Mouse (Mus musculus) olfactory bulb, adult 2 months (tissue): ENCODE measurements at regions not wholly inside any gene's neighbourhood (a gene's known extent, or its start where the extent isn't known, plus 50 kb on each side); places are given as distances from the start of the nearest gene placed in this dataset.
"Not testable (repeated sequence)": the region's sequence is repeated elsewhere in the genome, so short reads cannot be mapped to it uniquely, and the experiment has no call there.

ENCODE experiments used
- H3K27ac ChIP-seq: fragments of 200-500 bp; 2 replicates; pipeline ENCODE4 v1.5.1; 2012; ENCODE audit warnings: low read depth, low read length; ENCODE audit not compliant: insufficient read depth
- H3K4me1 ChIP-seq: fragments of 200-500 bp; 2 replicates; pipeline ENCODE4 v1.6.1; 2012; ENCODE audit warnings: low read length; ENCODE audit not compliant: control insufficient read depth, insufficient read depth
- H3K4me3 ChIP-seq: fragments of 200-500 bp; 2 replicates; pipeline ENCODE4 v1.5.1; 2012; ENCODE audit warnings: mild to moderate bottlenecking, low read depth, low read length, moderate library complexity; ENCODE audit not compliant: insufficient read depth
- CTCF ChIP-seq: fragments of 200-500 bp; IDR thresholded peaks from 2 replicates; pipeline ENCODE4 v1.5.1; 2012; ENCODE audit warnings: low read depth, mild to moderate bottlenecking, low read length, moderate library complexity; ENCODE audit not compliant: insufficient read depth
- POLR2A ChIP-seq: fragments of 200-500 bp; IDR thresholded peaks from 2 replicates; pipeline ENCODE4 v1.6.1; 2012; ENCODE audit warnings: mild to moderate bottlenecking, low read depth, low read length, moderate library complexity; ENCODE audit not compliant: insufficient read depth
- WGBS: fragments of 180-500 bp; shearing (Covaris S2); methylation state at CpG from one replicate; pipeline ENCODE4 v1.1.7; 2018; 5-methylcytosine and 5-hydroxymethylcytosine counted together

- 39% methylated on average over 2 of the region's 2 CpGs for WGBS
- Histone ChIP-seq H3K4me1 (no peaks in the 10 kb centered on the region), H3K4me3 (no peak overlapping the region), H3K27ac (no peak overlapping the region)
- TF ChIP-seq POLR2A (no peak), CTCF (no peak)
Observed at GRCm38 (mm10) chr14:104410730-104411129, 57.1 kb downstream of the Pou4f1 start.

- Histone ChIP-seq H3K4me3 (no peak overlapping the region), H3K4me1 (no peaks in the 10 kb centered on the region), H3K27ac (no peak overlapping the region)
- WGBS: 59% methylated on average over 6 of the region's 6 CpGs
- no peak for TF ChIP-seq CTCF
Observed at GRCm38 (mm10) chr14:104410292-104410691, 57.5 kb downstream of the Pou4f1 start.

GRCm38 (mm10) chr14:104406062-104406461 lies 61.7 kb downstream of the Pou4f1 start:
- Histone ChIP-seq H3K27ac (no peak overlapping the region), H3K4me1 (no peaks in the 10 kb centered on the region), H3K4me3 (no peak overlapping the region)
- TF ChIP-seq CTCF: no peak
- TF ChIP-seq POLR2A: no peak
- WGBS: 38% methylated on average over 3 of the region's 3 CpGs

- WGBS: 70% methylated on average over 8 of the region's 8 CpGs
- Histone ChIP-seq H3K27ac (no peak overlapping the region), H3K4me3 (no peak overlapping the region), H3K4me1 (no peaks in the 10 kb centered on the region)
- TF ChIP-seq CTCF (no peak), POLR2A (no peak)
Observed at GRCm38 (mm10) chr14:104389297-104390071, 78.3 kb downstream of the Pou4f1 start.

GRCm38 (mm10) chr14:104388879-104389278 lies 78.9 kb downstream of the Pou4f1 start:
- TF ChIP-seq CTCF (no peak), POLR2A (no peak)
- H3K4me3 ChIP-seq: no peak overlapping the region
- no peaks in the 10 kb centered on the region for H3K4me1 ChIP-seq
- 38% methylated on average over 2 of the region's 2 CpGs for WGBS
- no peak overlapping the region for H3K27ac ChIP-seq

GRCm38 (mm10) chr14:104380986-104381385 lies 86.8 kb downstream of the Pou4f1 start:
- Histone ChIP-seq H3K4me3 (no peak overlapping the region), H3K4me1 (no peaks in the 10 kb centered on the region), H3K27ac (no peak overlapping the region)
- WGBS: 52% methylated on average over 5 of the region's 5 CpGs
- TF ChIP-seq POLR2A: no peak
- TF ChIP-seq CTCF: no peak

GRCm38 (mm10) chr14:104372776-104373175 lies 95.0 kb downstream of the Pou4f1 start:
- no peak overlapping the region for H3K27ac ChIP-seq
- H3K4me3 ChIP-seq: no peak overlapping the region
- WGBS: 77% methylated on average over 7 of the region's 7 CpGs
- H3K4me1 ChIP-seq: no peaks in the 10 kb centered on the region
- TF ChIP-seq POLR2A (no peak), CTCF (no peak)

- TF ChIP-seq CTCF: no peak
- TF ChIP-seq POLR2A: no peak
- Histone ChIP-seq H3K4me1 (no peaks in the 10 kb centered on the region), H3K4me3 (no peak overlapping the region), H3K27ac (no peak overlapping the region)
- WGBS: 68% methylated on average over 1 of the region's 1 CpGs
Observed at GRCm38 (mm10) chr14:104356636-104357035, 111.2 kb downstream of the Pou4f1 start.

GRCm38 (mm10) chr14:104336783-104337182 lies 131.0 kb downstream of the Pou4f1 start:
- not testable (repeated sequence) for H3K27ac ChIP-seq, H3K4me3 ChIP-seq, H3K4me1 ChIP-seq
- WGBS: 94% methylated on average over 15 of the region's 15 CpGs

GRCm38 (mm10) chr14:104326089-104326488 lies 141.7 kb downstream of the Pou4f1 start:
- Histone ChIP-seq H3K27ac (no peak overlapping the region), H3K4me3 (no peak overlapping the region), H3K4me1 (no peaks in the 10 kb centered on the region)
- 41% methylated on average over 10 of the region's 10 CpGs for WGBS
- TF ChIP-seq CTCF (no peak), POLR2A (no peak)
